Mouse (Mus musculus): Measurements from ENCODE around the gene Gata2. TPM values are rescaled to one million over a fixed set of nuclear protein-coding genes. Genes with fewer than 3 reads are reported as not detected.
A peak's percentile ranks its signal among the peaks of the same experiment; 100 is the strongest.

Gata2 gene
- polyA plus RNA-seq, 1 experiment from 2014 or later = 28.6 TPM

GRCm38 (mm10) chr6:88198070-88198940, 4.6 kb downstream of the Gata2 start:
- DNase-seq (ENCODE audit: low spot score, missing footprints) (peak; percentile 97), ATAC-seq (ENCODE audit: low FRiP score) (peak; percentile 73)
- under 1% methylated on average over 58 of the region's 62 CpGs for WGBS
- Histone ChIP-seq H3K27ac (ENCODE audit: low read depth, low read length) (no peak overlapping the region), H3K36me3 (ENCODE audit: control insufficient read depth, insufficient read depth, low read length) (no peaks in the 10 kb centered on the region), H3K4me3 (ENCODE audit: low read depth, low read length) (peak overlapping the region; percentile 34), H3K27me3 (ENCODE audit: control insufficient read depth, insufficient read depth, low read length) (peaks cover 98% of the 10 kb centered on the region), H3K9ac (ENCODE audit: low read length) (peak overlapping the region; percentile 28; the same call in 1 of the 2 replicates), H3K9me3 (ENCODE audit: control insufficient read depth, low read length) (no peaks in the 10 kb centered on the region), H3K4me2 (peak overlapping the region; percentile 57), H3K4me1 (ENCODE audit: control insufficient read depth, insufficient read depth, low read length) (peaks cover 30% of the 10 kb centered on the region)

GRCm38 (mm10) chr6:88199001-88199717, 5.5 kb downstream of the Gata2 start:
- Histone ChIP-seq H3K27ac (ENCODE audit: low read depth, low read length) (no peak overlapping the region), H3K4me2 (peak overlapping the region; percentile 57), H3K9me3 (ENCODE audit: control insufficient read depth, low read length) (no peaks in the 10 kb centered on the region), H3K27me3 (ENCODE audit: control insufficient read depth, insufficient read depth, low read length) (peaks cover 98% of the 10 kb centered on the region), H3K9ac (ENCODE audit: low read length) (peak overlapping the region; percentile 33), H3K36me3 (ENCODE audit: control insufficient read depth, insufficient read depth, low read length) (no peaks in the 10 kb centered on the region), H3K4me3 (ENCODE audit: low read depth, low read length) (peak overlapping the region; percentile 34), H3K4me1 (ENCODE audit: control insufficient read depth, insufficient read depth, low read length) (peaks cover 22% of the 10 kb centered on the region)
- no peak for ATAC-seq (ENCODE audit: low FRiP score)
- 2% methylated on average over 39 of the region's 39 CpGs for WGBS
- DNase-seq (ENCODE audit: low spot score, missing footprints) = peak; percentile 95

- Histone ChIP-seq H3K9ac (ENCODE audit: low read length) (peak overlapping the region; percentile 33; the same call in 1 of the 2 replicates), H3K27ac (ENCODE audit: low read depth, low read length) (no peak overlapping the region), H3K36me3 (ENCODE audit: control insufficient read depth, insufficient read depth, low read length) (no peaks in the 10 kb centered on the region), H3K4me2 (peak overlapping the region; percentile 57), H3K4me1 (ENCODE audit: control insufficient read depth, insufficient read depth, low read length) (peaks cover 25% of the 10 kb centered on the region), H3K9me3 (ENCODE audit: control insufficient read depth, low read length) (no peaks in the 10 kb centered on the region), H3K27me3 (ENCODE audit: control insufficient read depth, insufficient read depth, low read length) (peaks cover 98% of the 10 kb centered on the region), H3K4me3 (ENCODE audit: low read depth, low read length) (peak overlapping the region; percentile 34)
- DNase-seq (ENCODE audit: low spot score, missing footprints) (peak; percentile 91), ATAC-seq (ENCODE audit: low FRiP score) (no peak)
- WGBS = 2% methylated on average over 50 of the region's 50 CpGs
Measured at GRCm38 (mm10) chr6:88199718-88200692, 6.3 kb downstream of the Gata2 start.

- no peaks in the 10 kb centered on the region for H3K9me3 ChIP-seq (ENCODE audit: control insufficient read depth, low read length)
- H3K27ac ChIP-seq (ENCODE audit: low read depth, low read length) = no peak overlapping the region
- no peak overlapping the region for H3K9ac ChIP-seq (ENCODE audit: low read length)
- H3K4me1 ChIP-seq (ENCODE audit: control insufficient read depth, insufficient read depth, low read length) = peaks cover 26% of the 10 kb centered on the region
- DNase-seq (ENCODE audit: low spot score, missing footprints) (peak; percentile 92), ATAC-seq (ENCODE audit: low FRiP score) (no peak)
- peak overlapping the region; percentile 34 for H3K4me3 ChIP-seq (ENCODE audit: low read depth, low read length)
- 3% methylated on average over 20 of the region's 20 CpGs for WGBS
- no peaks in the 10 kb centered on the region for H3K36me3 ChIP-seq (ENCODE audit: control insufficient read depth, insufficient read depth, low read length)
- H3K27me3 ChIP-seq (ENCODE audit: control insufficient read depth, insufficient read depth, low read length) = peaks cover 97% of the 10 kb centered on the region
- H3K4me2 ChIP-seq = peak overlapping the region; percentile 57
Measured at GRCm38 (mm10) chr6:88200693-88201609, 7.3 kb downstream of the Gata2 start.

- Histone ChIP-seq H3K4me3 (ENCODE audit: low read depth, low read length) (no peak overlapping the region), H3K36me3 (ENCODE audit: control insufficient read depth, insufficient read depth, low read length) (no peaks in the 10 kb centered on the region), H3K9me3 (ENCODE audit: control insufficient read depth, low read length) (no peaks in the 10 kb centered on the region), H3K9ac (ENCODE audit: low read length) (no peak overlapping the region), H3K4me2 (peak overlapping the region; percentile 3; the same call in 1 of the 2 replicates), H3K27me3 (ENCODE audit: control insufficient read depth, insufficient read depth, low read length) (peaks cover 96% of the 10 kb centered on the region), H3K27ac (ENCODE audit: low read depth, low read length) (no peak overlapping the region), H3K4me1 (ENCODE audit: control insufficient read depth, insufficient read depth, low read length) (peaks cover 21% of the 10 kb centered on the region)
- 3% methylated on average over 15 of the region's 15 CpGs for WGBS
- DNase-seq (ENCODE audit: low spot score, missing footprints) (peak; percentile 95), ATAC-seq (ENCODE audit: low FRiP score) (no peak)
Measured at GRCm38 (mm10) chr6:88201926-88202700, 8.4 kb downstream of the Gata2 start.

GRCm38 (mm10) chr6:88202921-88203690, 9.4 kb downstream of the Gata2 start:
- H3K9ac ChIP-seq (ENCODE audit: low read length) = peak overlapping the region; percentile 11; the same call in 1 of the 2 replicates
- WGBS = 1% methylated on average over 24 of the region's 24 CpGs

GRCm38 (mm10) chr6:88203791-88204405, 10.2 kb downstream of the Gata2 start:
- 2% methylated on average over 10 of the region's 10 CpGs for WGBS
- Histone ChIP-seq H3K36me3 (ENCODE audit: control insufficient read depth, insufficient read depth, low read length) (no peaks in the 10 kb centered on the region), H3K9ac (ENCODE audit: low read length) (peak overlapping the region; percentile 11; the same call in 1 of the 2 replicates), H3K27me3 (ENCODE audit: control insufficient read depth, insufficient read depth, low read length) (peaks cover 81% of the 10 kb centered on the region), H3K9me3 (ENCODE audit: control insufficient read depth, low read length) (no peaks in the 10 kb centered on the region), H3K4me3 (ENCODE audit: low read depth, low read length) (no peak overlapping the region), H3K27ac (ENCODE audit: low read depth, low read length) (no peak overlapping the region), H3K4me2 (no peak overlapping the region), H3K4me1 (ENCODE audit: control insufficient read depth, insufficient read depth, low read length) (peaks cover 12% of the 10 kb centered on the region)
- DNase-seq (ENCODE audit: low spot score, missing footprints) (peak; percentile 95), ATAC-seq (ENCODE audit: low FRiP score) (no peak; the same call in 1 of the 2 replicates)

More at GRCm38 (mm10) chr6:88202921-88203690, 9.4 kb downstream of the Gata2 start:
- Histone ChIP-seq H3K27me3 (ENCODE audit: control insufficient read depth, insufficient read depth, low read length) (peaks cover 89% of the 10 kb centered on the region), H3K36me3 (ENCODE audit: control insufficient read depth, insufficient read depth, low read length) (no peaks in the 10 kb centered on the region), H3K27ac (ENCODE audit: low read depth, low read length) (no peak overlapping the region), H3K4me2 (no peak overlapping the region), H3K9me3 (ENCODE audit: control insufficient read depth, low read length) (no peaks in the 10 kb centered on the region), H3K4me1 (ENCODE audit: control insufficient read depth, insufficient read depth, low read length) (peaks cover 18% of the 10 kb centered on the region), H3K4me3 (ENCODE audit: low read depth, low read length) (no peak overlapping the region)
- DNase-seq (ENCODE audit: low spot score, missing footprints) (peak; percentile 95), ATAC-seq (ENCODE audit: low FRiP score) (no peak; the same call in 1 of the 2 replicates)
